Mouse (Mus musculus) liver, postnatal 0 days (tissue): ENCODE results near the gene Zfp316. TPM values are rescaled to one million over a fixed set of nuclear protein-coding genes. Genes with fewer than 3 reads are reported as not detected.

Experiments used
- ATAC-seq: fragments of 200-750 bp; cut with Nextera tagmentation; 2 replicates; pipeline ENCODE4 v1.8.0; 2017; ENCODE audit warnings: mild to moderate bottlenecking, moderate library complexity
- DNase-seq: peaks from one replicate; pipeline ENCODE4 v3.0.0-alpha.2; 2016
- H3K27ac ChIP-seq: fragments of 300-500 bp; sonication (generic); 2 replicates; pipeline ENCODE4 v1.5.1; 2014; ENCODE audit warnings: antibody characterized with exemption, moderate library complexity, mild to moderate bottlenecking, low read depth
- H3K27me3 ChIP-seq: fragments of 300-500 bp; sonication (generic); 2 replicates; pipeline ENCODE4 v1.6.1; 2014; ENCODE audit warnings: low read length, control low read depth, mixed read lengths; ENCODE audit not compliant: insufficient read depth
- H3K36me3 ChIP-seq: fragments of 300-500 bp; sonication (generic); replicated peaks from 2 replicates; pipeline ENCODE4 v1.6.1; 2014; ENCODE audit warnings: mild to moderate bottlenecking, control low read depth, low read length, moderate library complexity, mixed read lengths; ENCODE audit not compliant: insufficient read depth
- H3K4me1 ChIP-seq: fragments of 300-500 bp; sonication (generic); 2 replicates; pipeline ENCODE4 v1.6.1; 2014; ENCODE audit warnings: antibody characterized with exemption, mild to moderate bottlenecking, control low read depth; ENCODE audit not compliant: insufficient read depth
- H3K4me2 ChIP-seq: fragments of 300-500 bp; sonication (generic); 2 replicates; pipeline ENCODE4 v1.6.1; 2014; ENCODE audit warnings: low read depth, mild to moderate bottlenecking, low read length, moderate library complexity, mixed read lengths
- H3K4me3 ChIP-seq: fragments of 300-500 bp; sonication (generic); 2 replicates; pipeline ENCODE4 v1.5.1; 2014; ENCODE audit warnings: low read depth, low read length
- H3K9ac ChIP-seq: fragments of 300-500 bp; sonication (generic); replicated peaks from 2 replicates; pipeline ENCODE4 v1.6.1; 2014; ENCODE audit warnings: mild to moderate bottlenecking, moderate library complexity
- H3K9me3 ChIP-seq: fragments of 300-500 bp; sonication (generic); 2 replicates; pipeline ENCODE4 v1.6.1; 2016; ENCODE audit warnings: mild to moderate bottlenecking, control low read depth, low read length, mixed read lengths
- CTCF ChIP-seq: sonication (generic); IDR thresholded peaks from 2 replicates; pipeline ENCODE4 v1.5.1; 2016; ENCODE audit warnings: antibody characterized with exemption, low read depth
- EP300 ChIP-seq: IDR thresholded peaks from 2 replicates; pipeline ENCODE4 v1.6.1; 2016; ENCODE audit warnings: antibody characterized with exemption, low read depth, mild to moderate bottlenecking
- WGBS: fragments of 180-500 bp; shearing (Covaris S2); extraction: QIAGEN DNeasy Blood & Tissue Kit; methylation state at CpG from one replicate; pipeline ENCODE4 v1.1.7; 2014; ENCODE audit not compliant: insufficient replicate concordance; 5-methylcytosine and 5-hydroxymethylcytosine counted together
- polyA plus RNA-seq: library from polyadenylated mRNA; unstranded; fragments of >200 nt; fragmentation: Nextera tagmentation; extraction: Ambion mirVana; gene quantifications from 2 replicates; pipeline ENCODE4 v1.2.1, GENCODE M21; 2015

The Zfp316 gene
- polyA plus RNA-seq, 1 experiment from 2014 or later, result 0.39 TPM

- WGBS, result 42% methylated on average over 9 of the region's 9 CpGs
- H3K9ac ChIP-seq, result 0 out of 2 replicates have a peak overlapping the region, but pooled peaks have one; percentile 80
- H3K9me3 ChIP-seq, result no peaks in the 10 kb centered on the region
- H3K4me1 ChIP-seq, result 0 out of 2 replicates have a peak, but pooled peaks cover 7% of the 10 kb centered on the region
- H3K27ac ChIP-seq, result no peak overlapping the region
- H3K27me3 ChIP-seq, result no peaks in the 10 kb centered on the region
- ATAC-seq (no peak), DNase-seq (no peak)
- peaks cover 11% of the 10 kb centered on the region for H3K36me3 ChIP-seq
- peak overlapping the region; percentile 87 for H3K4me3 ChIP-seq
- H3K4me2 ChIP-seq, result peak overlapping the region; percentile 93
- no peak for TF ChIP-seq EP300
- no peak for TF ChIP-seq CTCF
Measured at GRCm38 (mm10) chr5:143236036-143236435, 33.8 kb downstream of the Zfp316 start.

- Histone ChIP-seq H3K27me3 (no peaks in the 10 kb centered on the region), H3K4me2 (peak within 1 kb of the TSS; percentile 93), H3K36me3 (0 out of 2 replicates have a peak, but pooled peaks cover 3% of the 10 kb centered on the region), H3K9ac (peak within 1 kb of the TSS; percentile 80), H3K27ac (peak within 1 kb of the TSS; percentile 90), H3K4me3 (peak within 1 kb of the TSS; percentile 87), H3K4me1 (0 out of 2 replicates have a peak, but pooled peaks cover 7% of the 10 kb centered on the region), H3K9me3 (no peaks in the 10 kb centered on the region)
- 1% methylated on average over 55 of the region's 58 CpGs for WGBS
- peak; percentile 87 for DNase-seq
- TF ChIP-seq EP300, result no peak
- TF ChIP-seq CTCF, result peak; percentile 41
- ATAC-seq, result peak; percentile 96
Measured at GRCm38 (mm10) chr5:143235028-143235693, 34.7 kb downstream of the Zfp316 start, which contains the start of gene Zfp12. Zfp12 (plus strand) TSS chr5:143235163.

- Histone ChIP-seq H3K4me3 (no peak within 1 kb of the TSS), H3K36me3 (no peaks in the 10 kb centered on the region), H3K4me2 (no peak within 1 kb of the TSS), H3K27ac (no peak within 1 kb of the TSS), H3K4me1 (no peaks in the 10 kb centered on the region), H3K27me3 (no peaks in the 10 kb centered on the region), H3K9me3 (no peaks in the 10 kb centered on the region), H3K9ac (no peak within 1 kb of the TSS)
- no peak for TF ChIP-seq EP300
- TF ChIP-seq CTCF, result no peak
- DNase-seq (no peak), ATAC-seq (no peak)
- 81% methylated on average over 3 of the region's 3 CpGs for WGBS
Measured at GRCm38 (mm10) chr5:143226790-143227189, 43.0 kb downstream of the Zfp316 start, which contains the start of gene Spdye4a. Spdye4a (minus strand) TSS chr5:143226890.

GRCm38 (mm10) chr5:143222287-143222686, 47.5 kb downstream of the Zfp316 start:
- Histone ChIP-seq H3K4me3 (no peak overlapping the region), H3K27ac (no peak overlapping the region), H3K4me1 (no peaks in the 10 kb centered on the region), H3K9me3 (no peaks in the 10 kb centered on the region), H3K36me3 (no peaks in the 10 kb centered on the region), H3K9ac (no peak overlapping the region), H3K4me2 (no peak overlapping the region), H3K27me3 (no peaks in the 10 kb centered on the region)
- TF ChIP-seq CTCF, result no peak
- no peak for TF ChIP-seq EP300
- no peak for ATAC-seq
- no peak for DNase-seq
- WGBS, result 63% methylated on average over 1 of the region's 1 CpGs

- 68% methylated on average over 5 of the region's 5 CpGs for WGBS
- TF ChIP-seq CTCF (no peak), EP300 (no peak)
Measured at GRCm38 (mm10) chr5:143220996-143221395, 48.8 kb downstream of the Zfp316 start.

GRCm38 (mm10) chr5:143213832-143214231, 56.0 kb downstream of the Zfp316 start:
- Histone ChIP-seq H3K9ac (no peak overlapping the region), H3K4me3 (no peak overlapping the region), H3K27me3 (no peaks in the 10 kb centered on the region), H3K4me1 (no peaks in the 10 kb centered on the region), H3K27ac (no peak overlapping the region), H3K4me2 (no peak overlapping the region), H3K9me3 (peaks cover 1% of the 10 kb centered on the region; the same call in 1 of the 2 replicates), H3K36me3 (no peaks in the 10 kb centered on the region)
- TF ChIP-seq EP300 (no peak), CTCF (no peak)
- DNase-seq (no peak), ATAC-seq (no peak)
- WGBS, result 63% methylated on average over 2 of the region's 2 CpGs

More at GRCm38 (mm10) chr5:143220996-143221395, 48.8 kb downstream of the Zfp316 start:
- no peak overlapping the region for H3K9ac ChIP-seq
- H3K9me3 ChIP-seq, result no peaks in the 10 kb centered on the region
- no peak overlapping the region for H3K4me3 ChIP-seq
- no peaks in the 10 kb centered on the region for H3K27me3 ChIP-seq
- no peaks in the 10 kb centered on the region for H3K4me1 ChIP-seq
- H3K27ac ChIP-seq, result no peak overlapping the region
- H3K4me2 ChIP-seq, result no peak overlapping the region
- ATAC-seq (no peak), DNase-seq (no peak)
- H3K36me3 ChIP-seq, result no peaks in the 10 kb centered on the region
